Mouse (Mus musculus) spleen, postnatal 4 days (tissue): ENCODE results near the gene Smap1.
"Not testable (repeated sequence)": the region's sequence is repeated elsewhere in the genome, so short reads cannot be mapped to it uniquely, and the experiment has no call there.

Experiments used
- DNase-seq, 2 experiments: peaks; one replicate each; pipeline ENCODE4 v3.0.0; 2022; ENCODE audit warnings: low spot score in 2 of 2

Gene Smap1

DNA sequence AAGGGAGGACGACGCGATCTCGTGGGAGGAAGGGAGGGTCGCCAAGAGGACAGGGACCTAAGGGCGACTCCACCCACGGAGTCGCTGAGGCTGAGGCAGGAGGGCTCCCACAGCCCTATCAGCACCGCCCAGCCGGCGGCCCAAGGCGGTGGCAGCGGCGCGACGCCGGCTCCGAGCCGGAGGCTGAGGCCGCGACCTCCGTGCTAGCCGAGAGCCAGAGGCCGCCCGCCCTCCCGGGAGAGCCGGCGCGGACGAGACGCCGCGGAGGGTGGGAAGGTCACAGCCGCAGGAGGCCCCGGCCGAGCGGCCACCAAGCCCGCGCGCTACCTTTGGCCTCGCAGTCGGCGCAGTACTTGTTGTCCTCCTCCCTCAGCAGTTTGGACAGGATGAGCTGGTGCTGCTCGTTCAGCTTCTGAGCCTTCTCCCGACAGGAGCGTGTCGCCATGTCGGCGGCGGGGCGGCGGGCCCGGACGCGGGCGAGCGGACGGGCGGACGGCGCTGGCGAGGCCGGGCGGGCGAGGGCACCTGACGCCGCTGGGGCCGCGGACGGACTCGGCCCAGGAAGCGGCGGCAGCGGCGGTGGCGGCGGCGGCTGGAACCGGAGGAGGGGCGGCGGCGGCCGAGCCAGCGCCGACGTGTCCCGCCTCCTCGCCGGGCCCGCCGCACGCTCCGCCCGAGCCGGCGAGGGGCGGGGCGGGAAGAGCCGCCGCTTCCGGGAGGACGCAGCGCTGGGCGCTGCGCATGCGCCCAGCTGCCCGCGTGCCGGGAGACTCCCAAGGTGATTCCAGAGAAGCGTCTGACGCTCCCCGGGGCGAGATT is at the start of gene Smap1:
Gene Smap1, minus strand, starts transcription at position 607 of the 819 bp plus-strand sequence.
- peak; percentile 80 to 90 for DNase-seq

DNA sequence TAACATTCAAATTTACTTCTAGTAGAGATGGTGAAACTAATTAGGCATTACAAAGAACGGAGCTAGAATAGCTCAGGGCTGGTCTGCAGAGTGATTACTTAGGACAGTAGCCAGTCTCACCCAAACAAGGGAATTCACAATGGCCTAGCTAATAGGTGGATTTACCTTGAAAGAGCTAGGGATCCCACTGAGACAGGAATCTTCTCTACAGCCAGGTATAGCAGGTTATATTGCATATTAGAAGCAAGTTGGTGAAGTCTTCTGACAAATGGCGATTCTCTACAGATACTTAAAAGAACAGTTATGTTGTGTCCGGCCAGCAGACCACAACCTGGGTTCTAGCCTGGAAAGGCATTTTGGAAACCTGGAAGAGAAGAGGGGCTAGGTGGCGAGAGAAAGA is 49.0 kb upstream of the Smap1 start:
- DNase-seq, result not testable (repeated sequence)

DNA sequence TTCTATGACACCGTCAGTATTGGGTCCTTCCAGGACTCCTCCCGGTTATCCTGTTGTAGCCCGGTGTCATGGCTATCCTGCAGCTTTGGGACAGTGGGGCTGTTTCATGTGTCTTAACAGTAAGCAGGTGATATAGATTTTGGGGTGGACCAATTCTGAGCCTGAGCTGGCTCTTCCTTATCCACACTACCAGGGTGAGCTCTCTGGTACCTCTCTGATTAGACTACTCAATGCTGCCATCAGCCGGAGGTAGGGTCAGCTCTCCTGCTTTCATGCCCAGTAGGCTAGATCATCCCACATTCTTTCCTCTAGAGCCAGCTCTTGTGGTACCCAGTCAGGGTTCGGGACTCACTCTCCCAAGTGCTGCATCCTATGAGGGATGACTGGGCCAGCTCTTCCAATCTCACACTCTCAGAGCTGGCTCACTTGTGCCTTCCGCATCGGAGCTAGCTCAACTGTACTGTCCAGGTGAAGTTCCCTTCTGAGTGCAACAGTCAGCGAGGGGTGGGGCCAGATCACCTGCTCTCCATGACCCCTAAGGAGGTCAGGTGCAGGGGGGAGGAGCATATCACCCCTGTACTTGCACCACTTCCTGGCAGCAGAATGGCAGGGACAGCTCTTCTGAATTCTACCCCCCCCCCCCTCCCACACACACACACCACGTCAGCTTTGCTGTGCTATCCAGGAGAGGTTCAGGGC is 46.1 kb upstream of the Smap1 start:
- DNase-seq, result no peak

DNA sequence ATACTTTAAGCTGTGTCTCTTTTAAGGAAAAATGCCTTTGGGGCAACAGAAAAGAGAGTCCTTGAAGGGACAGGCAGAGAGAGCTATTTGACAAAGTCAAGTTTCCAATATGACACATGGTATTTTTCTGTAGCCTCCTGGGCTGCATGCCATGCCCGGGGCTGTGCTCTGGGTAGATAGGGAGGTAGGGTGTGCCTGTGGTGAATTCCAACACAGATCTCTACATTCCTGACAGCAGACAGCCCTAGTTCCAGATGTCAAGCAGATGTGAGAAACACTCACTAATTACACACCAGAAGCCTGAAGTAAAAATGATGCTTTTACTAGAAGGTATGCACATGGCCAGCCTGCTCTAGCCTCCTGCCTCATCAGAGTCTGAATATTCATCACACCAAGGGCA is 44.1 kb upstream of the Smap1 start:
- peak; percentile 78 to 81 for DNase-seq

DNA sequence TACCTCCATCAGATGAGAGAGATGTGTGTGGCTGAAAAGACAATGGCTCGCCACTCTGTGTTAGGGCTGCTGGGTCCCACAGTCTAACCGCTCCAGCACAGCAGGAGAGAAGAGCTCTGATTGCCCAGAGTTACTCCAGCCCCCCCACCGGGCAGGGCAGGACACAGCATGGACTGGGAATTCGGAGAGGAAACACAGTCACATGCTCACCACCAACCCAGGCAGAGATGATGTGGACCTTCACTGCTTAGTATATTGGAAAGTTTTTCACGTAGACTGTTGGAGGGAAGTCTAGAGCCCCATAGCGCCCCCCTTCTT is 37.3 kb upstream of the Smap1 start:
- DNase-seq, result no peak

DNA sequence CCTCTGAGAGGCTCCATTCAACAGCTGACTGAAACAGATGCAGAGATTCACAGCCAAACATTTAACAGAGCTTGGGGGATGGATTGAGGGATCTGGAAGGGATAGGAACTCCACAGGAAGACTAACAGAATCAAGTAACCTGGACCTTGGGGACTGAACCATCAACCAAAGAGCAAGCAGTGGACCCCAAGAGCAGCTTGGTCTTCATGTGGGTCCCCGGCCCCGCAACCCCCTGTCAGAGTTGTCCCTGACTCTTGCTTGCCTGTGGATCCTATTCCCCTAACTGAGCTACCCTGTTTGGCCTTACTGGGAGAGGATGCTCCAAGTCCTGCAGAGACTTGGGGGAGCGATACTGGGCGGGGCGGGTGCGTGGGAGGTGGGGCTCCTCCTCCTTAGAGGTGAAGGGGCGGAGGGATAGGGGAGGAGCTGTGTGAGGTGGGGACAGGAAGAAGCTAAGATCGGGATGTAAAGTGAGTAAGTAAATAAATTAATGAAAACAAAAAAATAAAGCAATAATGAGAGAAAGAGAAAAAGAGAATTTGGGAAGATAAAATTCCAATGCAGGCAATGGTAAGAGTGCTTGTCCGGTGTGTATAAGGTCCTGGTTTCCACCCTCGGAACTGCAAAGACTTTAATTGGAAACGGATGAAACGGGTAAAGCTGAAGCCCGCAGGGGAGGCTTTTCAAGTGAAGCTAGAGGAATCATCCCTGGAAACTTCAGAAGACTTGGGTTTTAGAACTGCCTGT is 36.7 kb upstream of the Smap1 start:
- DNase-seq, result no peak

DNA sequence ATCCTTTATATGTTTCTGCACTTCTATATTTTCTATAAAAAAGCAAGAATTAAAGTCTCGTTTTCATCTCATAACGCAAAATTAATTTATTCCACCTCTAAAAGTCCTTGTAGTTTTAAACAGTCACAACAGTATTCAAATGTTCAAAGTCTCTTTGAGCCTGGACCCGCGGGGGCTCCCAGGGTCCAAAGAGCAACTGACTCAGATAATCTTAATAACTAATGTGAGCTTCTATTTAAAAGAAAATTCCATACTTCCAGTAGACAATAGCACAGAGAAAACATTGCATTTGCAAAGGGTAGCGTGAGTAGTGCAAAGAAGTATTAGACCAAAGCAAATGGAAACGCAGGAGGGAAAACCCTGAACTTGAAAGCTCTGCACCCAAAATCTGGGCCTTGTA is 36.0 kb upstream of the Smap1 start:
- DNase-seq, result no peak

DNA sequence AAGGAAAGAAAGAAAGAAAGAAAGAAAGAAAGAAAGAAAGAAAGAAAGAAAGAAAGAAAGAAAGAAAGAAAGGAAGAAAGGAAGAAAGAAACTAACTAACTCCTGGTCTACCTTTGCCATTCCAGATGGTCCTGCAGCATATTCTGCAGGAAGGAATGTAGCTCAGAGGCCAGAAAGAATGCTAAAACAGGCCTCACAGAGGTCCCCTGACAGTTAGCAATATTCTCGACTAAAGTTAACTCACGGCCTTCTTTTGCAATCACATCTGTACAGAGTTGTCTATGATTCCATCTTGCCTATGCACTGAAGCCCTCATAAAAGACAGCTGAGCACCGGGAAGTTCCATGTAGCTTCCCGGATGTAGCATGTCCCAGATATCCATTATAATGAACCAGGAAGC is 33.4 kb upstream of the Smap1 start:
- DNase-seq, result no peak

DNA sequence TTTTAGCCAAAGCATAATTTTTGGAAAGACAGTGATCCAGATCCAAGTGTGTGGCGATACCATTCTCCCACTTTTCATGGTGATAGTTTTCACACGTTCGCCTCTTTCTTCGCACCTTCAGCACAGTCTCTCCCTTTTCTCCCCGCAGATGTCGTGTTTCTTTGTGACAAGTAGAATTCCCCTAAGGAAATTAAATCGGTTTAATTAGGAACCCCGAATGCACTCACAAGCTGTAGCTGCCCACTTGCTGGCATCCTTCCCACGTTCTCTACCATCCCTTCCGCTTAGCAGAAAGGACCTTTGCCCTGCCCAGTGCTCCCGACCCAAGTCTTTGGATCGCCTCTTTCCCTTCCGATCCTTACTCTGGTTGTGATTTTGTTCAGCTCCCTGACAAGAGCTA is 31.8 kb upstream of the Smap1 start:
- DNase-seq, result no peak

DNA sequence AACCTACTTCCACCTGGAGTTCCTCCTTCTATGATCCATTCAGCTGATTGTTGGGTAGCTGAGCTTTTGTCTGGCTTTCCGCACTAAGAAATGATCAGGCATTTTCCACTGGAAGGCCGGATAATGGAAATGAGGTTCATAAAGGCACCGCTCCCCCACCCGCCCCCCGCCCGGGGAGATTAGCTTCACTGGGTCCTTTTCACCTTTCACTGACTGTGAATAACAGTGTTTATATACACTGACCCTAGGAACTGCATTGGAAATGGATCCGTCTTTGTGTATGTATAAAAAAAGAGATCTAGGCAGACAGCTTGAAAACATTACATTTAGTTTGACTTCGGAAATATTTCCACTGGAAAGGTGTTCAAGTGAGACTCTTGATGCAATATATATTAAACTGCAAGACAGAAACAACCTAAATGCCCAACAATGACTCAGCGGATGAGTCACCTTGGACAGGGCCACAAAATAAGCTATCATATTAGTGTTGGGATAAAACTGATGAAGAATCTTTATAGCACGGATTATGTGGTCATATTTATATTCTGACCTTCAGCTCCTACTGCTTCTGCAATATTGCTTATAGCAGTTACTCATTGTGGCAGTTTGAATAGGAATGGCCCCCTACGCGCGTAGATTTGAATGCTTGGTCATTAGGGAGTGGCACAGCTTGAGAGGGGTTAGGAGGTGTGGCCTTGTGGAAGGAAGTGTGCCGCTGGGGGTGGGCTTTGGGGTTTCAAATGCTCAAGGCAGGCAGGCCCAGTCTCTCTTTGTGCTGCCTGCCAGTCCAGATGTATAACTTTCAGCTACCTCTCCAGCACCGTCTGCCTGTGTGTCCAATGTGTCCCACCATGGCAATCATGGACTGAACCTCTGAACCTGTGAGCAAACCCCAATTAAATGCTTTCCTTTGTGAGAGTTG is 26.9 kb upstream of the Smap1 start:
- DNase-seq, result no peak

DNA sequence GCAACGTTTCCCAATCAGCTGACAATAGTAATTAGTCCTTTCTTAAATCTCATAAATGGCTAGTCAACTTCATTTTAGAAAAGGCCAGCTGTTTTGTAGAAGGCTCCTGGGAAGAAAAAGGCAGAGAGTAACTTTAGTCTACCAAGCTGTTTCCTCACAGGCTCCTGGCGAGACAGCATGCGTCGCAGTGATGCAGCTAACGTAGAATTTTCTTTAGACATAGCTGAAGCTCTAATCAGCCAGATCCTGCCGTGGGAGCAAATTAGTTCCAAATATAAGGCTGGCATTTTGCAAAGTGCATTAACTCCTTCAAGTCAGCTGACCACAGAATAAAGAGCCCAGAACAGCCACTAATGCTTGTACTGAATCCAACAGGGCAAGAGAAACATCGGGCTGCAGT is 26.2 kb upstream of the Smap1 start:
- no peak for DNase-seq

DNA sequence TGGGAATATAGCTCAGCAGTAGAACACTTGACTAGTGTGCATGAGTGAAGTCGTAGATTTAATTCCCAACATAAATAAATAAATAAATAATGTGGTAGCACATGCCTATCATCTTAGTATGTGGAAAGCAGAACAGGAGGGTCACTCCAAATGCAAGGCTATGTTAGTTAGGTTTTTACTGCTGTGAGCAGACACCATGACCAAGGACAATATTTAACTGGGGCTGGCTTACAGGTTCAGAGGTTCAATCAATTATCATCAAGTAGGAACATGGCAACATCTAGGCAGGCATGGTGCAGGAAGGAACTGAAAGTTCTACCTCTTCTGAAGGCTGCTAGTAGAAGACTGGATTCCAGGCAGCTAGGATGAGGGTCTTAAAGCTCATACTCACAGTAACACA is 22.0 kb upstream of the Smap1 start:
- DNase-seq, result no peak

DNA sequence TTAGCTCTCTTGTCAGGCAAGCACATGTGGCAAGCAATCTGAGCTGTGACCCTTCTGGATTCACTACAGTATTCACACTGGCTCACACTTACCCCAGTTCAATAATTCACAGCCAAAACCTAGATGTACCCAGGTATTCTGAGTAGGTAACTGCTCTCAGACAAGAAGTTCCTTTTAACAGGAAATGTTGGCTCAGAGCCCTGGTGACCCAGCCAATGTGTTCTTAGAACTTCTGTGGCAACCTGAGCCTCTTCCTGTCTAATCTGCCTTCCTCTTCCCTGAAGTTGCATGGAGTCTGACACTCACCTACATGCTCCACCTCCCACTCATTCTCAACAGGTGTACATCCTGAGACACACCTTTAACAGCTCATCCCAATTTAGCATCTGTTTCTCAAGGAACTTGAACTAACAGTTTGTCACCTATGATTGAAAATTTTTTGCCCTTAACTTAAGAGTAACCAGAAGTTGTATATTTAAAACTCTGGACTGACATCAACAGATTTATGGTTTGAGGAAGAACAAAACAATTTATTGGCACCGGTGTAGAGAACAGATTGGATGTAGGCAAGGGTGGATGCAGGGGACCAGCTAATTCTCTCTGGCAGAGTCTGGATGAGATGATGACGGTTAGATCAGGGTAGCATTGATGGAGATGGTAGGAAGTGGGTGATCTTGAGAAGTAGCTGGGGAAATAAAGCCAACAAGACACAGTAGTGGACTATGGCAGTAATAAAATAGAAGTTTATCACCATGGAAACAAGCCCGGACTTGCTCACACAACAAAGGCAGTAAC is 21.2 kb upstream of the Smap1 start:
- DNase-seq, result no peak

DNA sequence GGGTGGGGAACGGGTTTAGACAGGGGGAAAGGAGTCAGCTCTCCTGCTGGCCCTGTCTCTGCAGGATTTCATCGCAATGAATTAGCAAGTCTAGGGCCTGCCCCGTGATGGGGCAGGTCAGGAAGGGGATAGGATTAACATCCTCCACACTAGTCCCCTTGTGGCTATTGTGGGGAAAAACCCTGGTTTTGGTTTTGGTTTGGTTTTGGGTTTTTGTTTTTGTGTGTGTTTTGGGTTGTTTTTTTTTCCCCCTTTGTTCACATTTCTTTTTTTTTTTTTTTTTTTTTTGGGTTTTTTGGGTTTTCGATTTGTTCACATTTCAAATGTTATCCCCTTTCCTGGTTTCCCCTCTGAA is 13.3 kb upstream of the Smap1 start:
- no peak for DNase-seq

DNA sequence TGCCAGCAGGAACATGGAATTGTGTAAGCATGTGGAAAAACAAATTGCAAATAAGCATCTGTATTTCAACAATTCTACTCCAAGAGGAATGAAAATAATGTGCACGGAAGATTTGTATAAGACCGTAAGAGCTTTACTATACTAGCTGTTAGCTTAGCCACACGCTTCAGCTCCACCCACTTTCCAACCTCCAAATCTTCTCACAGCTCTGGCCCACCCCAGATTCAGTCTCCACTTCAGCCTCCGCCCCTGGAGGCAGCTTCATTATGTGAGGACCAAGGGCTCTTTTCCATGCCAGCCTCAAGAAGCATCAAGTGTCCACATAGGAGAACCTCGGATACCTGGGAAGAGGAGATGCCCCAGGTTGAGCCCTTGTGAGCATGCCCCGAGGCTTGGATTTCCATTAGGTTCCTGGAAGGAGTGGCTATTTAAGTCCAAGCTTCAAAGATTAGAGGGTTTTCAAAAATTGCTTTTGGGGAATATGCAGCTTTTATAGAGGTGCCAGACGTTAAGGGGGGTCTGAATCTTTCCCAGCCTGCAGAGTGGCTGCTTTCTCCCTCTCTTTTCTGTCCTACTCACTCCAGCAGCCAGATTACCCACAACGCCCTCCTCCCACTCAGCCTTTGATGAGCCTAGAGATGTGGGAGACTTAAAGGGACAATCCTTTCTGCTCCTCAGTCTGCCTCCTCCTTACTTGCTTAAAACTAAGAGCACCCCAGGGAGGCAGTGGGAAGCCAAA is 12.7 kb upstream of the Smap1 start:
- no peak for DNase-seq

DNA sequence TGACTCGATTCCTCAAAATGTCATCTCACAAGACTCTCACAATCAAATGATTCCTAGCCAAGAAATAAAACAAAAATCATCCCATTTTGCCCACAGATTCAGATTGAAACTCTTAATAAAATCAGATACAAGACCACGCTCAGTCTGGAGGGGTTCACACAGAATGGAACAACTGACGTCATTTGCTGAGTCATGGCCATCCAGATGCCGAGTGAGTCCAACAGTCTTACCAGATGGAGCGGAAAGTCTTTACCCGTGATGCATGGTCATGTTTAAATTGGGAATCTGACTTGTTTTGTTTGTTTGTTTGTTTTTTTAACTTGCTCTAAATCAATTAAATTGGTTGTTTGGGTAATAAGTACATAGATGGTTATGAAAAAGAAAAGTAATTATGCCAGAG is 7.3 kb upstream of the Smap1 start:
- no peak for DNase-seq

DNA sequence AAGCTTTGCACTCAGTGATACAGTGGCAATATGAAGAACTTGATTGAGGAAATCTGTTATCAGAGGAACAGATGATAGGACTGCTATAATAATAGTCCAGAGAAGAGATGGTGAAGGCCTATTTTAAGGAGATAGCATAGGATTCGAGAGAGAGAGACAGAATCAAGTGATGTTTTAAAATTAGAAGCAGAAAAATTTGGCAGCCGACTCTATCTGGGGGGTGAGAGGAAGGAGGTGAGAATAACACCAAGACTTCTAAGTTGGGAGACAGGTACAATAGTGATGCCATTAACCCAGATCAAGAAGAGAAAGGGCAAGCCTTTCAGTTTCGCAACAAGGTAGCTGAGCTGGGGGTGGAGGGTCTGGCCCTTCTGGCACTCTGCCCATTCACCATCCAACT is 6.3 kb upstream of the Smap1 start:
- no peak for DNase-seq

DNA sequence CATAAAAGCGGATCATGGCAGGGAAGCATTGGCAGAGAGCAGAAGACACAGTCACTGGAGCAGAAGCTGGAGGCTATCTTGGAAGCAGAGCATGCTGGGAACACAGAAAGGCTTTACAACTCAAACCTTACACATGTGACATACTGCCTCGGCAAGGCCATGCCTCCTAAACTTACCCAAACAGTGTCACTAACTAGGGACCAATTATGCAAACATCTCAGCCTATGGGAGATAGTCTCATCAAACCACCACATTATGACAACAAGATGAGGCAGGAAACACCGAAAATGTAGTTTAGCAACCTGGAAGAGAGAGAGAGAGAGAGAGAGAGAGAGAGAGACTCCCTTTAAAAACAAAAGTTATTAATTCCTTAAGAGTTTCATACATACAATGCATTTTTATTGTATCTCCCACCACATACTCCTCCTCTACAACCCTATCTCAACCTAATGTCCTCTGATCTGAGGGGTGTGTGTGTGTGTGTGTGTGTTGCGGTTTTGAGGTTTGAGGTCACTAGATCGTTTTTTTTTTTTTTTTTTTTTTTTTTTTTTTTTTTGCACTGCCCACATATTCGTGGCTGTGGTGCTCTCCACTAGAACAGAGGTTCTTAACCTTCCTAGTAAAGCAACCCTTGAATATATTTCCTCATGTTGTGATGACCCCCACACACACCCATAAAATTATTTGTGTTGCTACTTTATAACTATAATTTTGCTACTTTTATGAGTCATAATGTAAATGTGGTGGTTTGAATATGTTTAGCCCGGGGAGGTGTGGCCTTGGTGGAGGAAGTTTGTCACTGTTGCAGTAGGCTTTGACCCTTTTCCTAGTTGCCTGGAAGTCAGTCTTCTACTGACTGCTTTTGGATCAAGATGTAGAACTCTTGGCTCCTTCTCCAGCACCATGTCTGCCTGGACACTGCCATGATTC is 1.9 kb upstream of the Smap1 start:
- DNase-seq, result no peak

DNA sequence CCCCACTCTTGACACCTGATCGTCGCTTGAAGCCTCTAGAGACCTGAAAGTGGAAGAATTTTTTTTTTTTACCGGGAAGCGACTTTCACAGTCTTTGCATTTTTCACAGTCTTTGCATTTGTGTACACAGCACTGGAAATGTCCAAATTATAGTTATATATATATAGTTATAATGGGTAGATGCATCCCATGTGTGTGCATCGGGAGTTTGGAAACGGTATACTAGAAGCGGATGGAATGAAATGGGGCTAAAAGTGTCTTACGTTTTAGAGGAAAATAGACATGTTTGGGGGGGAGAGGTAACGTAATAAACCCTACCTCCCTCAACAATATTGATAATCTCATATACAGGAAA is 390 bp upstream of the Smap1 start:
- DNase-seq, result no peak
